Mouse (Mus musculus): ENCODE measurements at regions not wholly inside any gene's neighbourhood (a gene's known extent, or its start where the extent isn't known, plus 50 kb on each side); places are given as distances from the start of the nearest gene placed in this dataset.

DNA sequence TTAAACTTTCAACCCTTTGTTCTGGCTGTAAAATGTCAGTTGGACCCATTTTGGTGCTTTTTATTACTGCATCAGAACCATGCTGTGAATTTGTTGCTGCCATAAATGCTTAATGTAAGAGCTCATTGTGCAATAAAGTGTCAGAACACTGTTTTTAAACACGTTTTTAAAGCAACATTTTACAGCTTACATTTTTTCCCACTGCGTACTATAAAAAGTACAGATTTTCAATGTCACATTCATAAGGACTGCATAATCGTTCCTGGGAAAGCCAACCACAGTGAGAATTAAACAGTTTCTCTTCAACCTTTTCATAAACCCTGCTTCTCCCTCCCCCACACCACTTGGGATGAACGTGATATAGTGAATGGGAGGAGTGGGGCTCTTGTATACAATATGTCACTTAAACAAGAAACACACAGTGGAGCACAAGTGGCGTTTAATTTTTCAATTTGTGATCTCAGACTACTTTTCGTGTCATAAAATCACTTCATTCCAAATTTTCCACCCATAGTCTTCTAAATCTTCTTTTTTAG lies 563.1 kb upstream of the Tenm2 start:
- TF ChIP-seq CTCF (IDR thresholded peaks at IDR 0.05) (no peak), EP300 (IDR thresholded peaks at IDR 0.05) (no peak)
